Mouse (Mus musculus) neural tube, embryonic 13.5 days (tissue): ENCODE results near the gene Slc9a1. TPM values are rescaled to one million over a fixed set of nuclear protein-coding genes. Genes with fewer than 3 reads are reported as not detected.

ENCODE experiments used
- microRNA-seq: library from miRNA; unstranded; fragments of <30 nt; microRNA quantifications from one replicate; pipeline ENCODE4, GENCODE M21; 2016
- polyA plus RNA-seq: library from polyadenylated mRNA; unstranded; fragments of >200 nt; fragmentation: Nextera tagmentation; extraction: Ambion mirVana; gene quantifications from 2 replicates; pipeline ENCODE4 v1.2.1, GENCODE M21; 2015

Gene Slc9a1
- polyA plus RNA-seq, 1 experiment from 2014 or later: 7.1 TPM

Small RNA genes within 50 kb of the gene (microRNA-seq; reads per million reads assigned to microRNA genes)
- gene Mir5122: 1.0 reads per million

Other genes starting within 250 kb of the Slc9a1 start
- 34.0 and 36.5 TPM in 2 replicates for gene Wasf2, start 239.2 kb upstream of the Slc9a1 start, polyA plus RNA-seq
- 1.1 and 1.6 TPM in 2 replicates for gene Cd164l2, start 157.6 kb upstream of the Slc9a1 start, polyA plus RNA-seq
- 0.77 and 1.1 TPM in 2 replicates for gene Gpr3, start 157.2 kb upstream of the Slc9a1 start, polyA plus RNA-seq
- gene Map3k6, start 128.9 kb upstream of the Slc9a1 start, polyA plus RNA-seq: 1.9 and 2.7 TPM in 2 replicates
- 0.25 and 0.28 TPM in 2 replicates for gene Sytl1, start 106.6 kb upstream of the Slc9a1 start, polyA plus RNA-seq
- 98.0 and 104 TPM in 2 replicates for gene Tmem222, start 91.9 kb upstream of the Slc9a1 start, polyA plus RNA-seq
- 21.9 and 24.3 TPM in 2 replicates for gene Wdtc1, start 16.2 kb upstream of the Slc9a1 start, polyA plus RNA-seq
- 0.14 and 0.33 TPM in 2 replicates for gene Tent5b, start 110.4 kb downstream of the Slc9a1 start, polyA plus RNA-seq
- gene Trnp1, start 128.8 kb downstream of the Slc9a1 start, polyA plus RNA-seq: 5.0 and 6.7 TPM in 2 replicates
- 0.15 and 0.39 TPM in 2 replicates for gene Kdf1, start 149.3 kb downstream of the Slc9a1 start, polyA plus RNA-seq
- 244 and 267 TPM in 2 replicates for gene Nudc, start 176.3 kb downstream of the Slc9a1 start, polyA plus RNA-seq
- gene Nr0b2, start 183.7 kb downstream of the Slc9a1 start, polyA plus RNA-seq: not detected in 2 replicates
- 7.0 and 7.8 TPM in 2 replicates for gene Gpatch3, start 205.0 kb downstream of the Slc9a1 start, polyA plus RNA-seq
- gene Gpn2, start 214.7 kb downstream of the Slc9a1 start, polyA plus RNA-seq: 17.7 TPM in 2 replicates
- gene Sfn, start 232.5 kb downstream of the Slc9a1 start, polyA plus RNA-seq: 1.0 and 3.3 TPM in 2 replicates